Mouse (Mus musculus) cortical plate, adult 2 months (tissue): ENCODE data around the gene Arhgef7. TPM values are rescaled to one million over a fixed set of nuclear protein-coding genes. Genes with fewer than 3 reads are reported as not detected.
A peak's percentile ranks its signal among the peaks of the same experiment; 100 is the strongest.

Experiments
- H3K27ac ChIP-seq: fragments of 200-500 bp; 2 replicates; pipeline ENCODE4 v1.5.1; 2012; ENCODE audit warnings: low read length, control low read depth, inconsistent platforms; ENCODE audit not compliant: insufficient read depth
- H3K4me1 ChIP-seq: fragments of 200-500 bp; 2 replicates; pipeline ENCODE4 v1.6.1; 2011; ENCODE audit warnings: low read length; ENCODE audit not compliant: control insufficient read depth, insufficient read depth
- H3K4me3 ChIP-seq: fragments of 200-500 bp; 2 replicates; pipeline ENCODE4 v1.5.1; 2011; ENCODE audit warnings: mild to moderate bottlenecking, low read length, control low read depth; ENCODE audit not compliant: insufficient read depth
- CTCF ChIP-seq: fragments of 200-500 bp; IDR thresholded peaks from 2 replicates; pipeline ENCODE4 v1.5.1; 2011; ENCODE audit warnings: mild to moderate bottlenecking, control low read depth, low read length; ENCODE audit not compliant: insufficient read depth; ENCODE audit errors: extremely low read depth
- POLR2A ChIP-seq: fragments of 200-500 bp; IDR thresholded peaks from 2 replicates; pipeline ENCODE4 v1.6.1; 2011; ENCODE audit warnings: mild to moderate bottlenecking, low read length, control low read depth; ENCODE audit not compliant: insufficient read depth; ENCODE audit errors: extremely low read depth
- polyA plus RNA-seq: library from polyadenylated mRNA; depleted of rRNA; stranded (reverse); fragments of >200 nt; gene quantifications from 2 replicates; pipeline ENCODE4 v1.2.3, GENCODE M21; 2012

The Arhgef7 gene
- polyA plus RNA-seq, 1 experiment = 71.1 TPM

DNA sequence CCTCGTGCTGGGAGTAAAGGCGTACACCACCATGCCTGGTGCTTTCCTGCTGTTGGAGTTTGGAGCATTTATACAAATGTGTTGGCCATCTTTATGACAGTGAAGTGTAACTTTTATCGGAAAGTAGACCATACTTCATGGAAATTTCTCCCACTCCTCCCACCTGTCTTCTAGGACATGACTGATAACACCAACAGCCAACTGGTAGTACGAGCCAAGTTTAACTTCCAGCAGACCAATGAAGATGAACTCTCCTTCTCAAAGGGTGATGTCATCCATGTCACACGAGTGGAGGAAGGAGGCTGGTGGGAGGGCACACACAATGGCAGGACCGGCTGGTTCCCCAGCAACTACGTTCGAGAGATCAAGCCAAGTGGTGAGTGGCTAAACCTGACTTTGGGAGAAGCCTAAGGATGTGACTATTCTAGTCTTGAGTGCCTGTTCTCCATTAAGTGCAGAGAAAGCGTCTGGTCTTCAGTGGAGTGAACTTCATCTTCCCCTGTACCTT lies 58.1 kb downstream of the Arhgef7 start:
- TF ChIP-seq POLR2A (no peak), CTCF (no peak)
- H3K4me3 ChIP-seq = no peak overlapping the region
- peaks cover 20% of the 10 kb centered on the region for H3K4me1 ChIP-seq
- no peak overlapping the region for H3K27ac ChIP-seq

GRCm38 (mm10) chr8:11788252-11788651 lies 60.7 kb downstream of the Arhgef7 start:
- peaks cover 15% of the 10 kb centered on the region for H3K4me1 ChIP-seq
- no peak overlapping the region for H3K27ac ChIP-seq
- H3K4me3 ChIP-seq = no peak overlapping the region
- TF ChIP-seq POLR2A (no peak), CTCF (peak; percentile 39)

DNA sequence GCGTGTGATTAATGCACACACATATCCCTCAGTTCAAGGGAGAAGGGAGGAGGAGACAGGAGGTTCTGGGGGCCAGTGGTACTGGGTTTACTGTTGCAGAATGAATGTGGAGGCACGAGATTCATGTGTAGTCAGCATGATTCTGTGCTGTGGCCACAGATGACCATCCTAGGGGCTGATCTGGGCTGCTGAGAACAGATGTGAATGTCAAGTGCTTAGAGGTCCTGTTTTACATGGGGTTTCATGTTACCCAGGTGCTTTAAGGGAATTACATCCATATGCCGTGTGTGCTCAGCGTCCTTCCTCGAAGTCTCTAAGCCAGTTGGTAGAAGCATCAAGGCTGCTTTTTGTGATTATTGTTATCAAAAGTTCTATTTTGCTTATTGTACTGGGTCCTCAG lies 61.6 kb downstream of the Arhgef7 start:
- Histone ChIP-seq H3K4me3 (no peak overlapping the region), H3K4me1 (peaks cover 9% of the 10 kb centered on the region), H3K27ac (no peak overlapping the region)
- TF ChIP-seq POLR2A (no peak), CTCF (no peak)

- TF ChIP-seq CTCF = no peak
- TF ChIP-seq POLR2A = no peak
- Histone ChIP-seq H3K4me1 (peaks cover 27% of the 10 kb centered on the region), H3K27ac (no peak overlapping the region), H3K4me3 (no peak overlapping the region)
Observed at GRCm38 (mm10) chr8:11794956-11795355, 67.4 kb downstream of the Arhgef7 start.

- no peak overlapping the region for H3K27ac ChIP-seq
- no peak overlapping the region for H3K4me3 ChIP-seq
- H3K4me1 ChIP-seq = peaks cover 20% of the 10 kb centered on the region
- TF ChIP-seq POLR2A (no peak), CTCF (no peak)
Observed at GRCm38 (mm10) chr8:11797128-11797527, 69.6 kb downstream of the Arhgef7 start.

- TF ChIP-seq CTCF (no peak), POLR2A (no peak)
- Histone ChIP-seq H3K4me1 (peaks cover 20% of the 10 kb centered on the region), H3K27ac (no peak overlapping the region), H3K4me3 (no peak overlapping the region)
Observed at GRCm38 (mm10) chr8:11797729-11798479, 70.4 kb downstream of the Arhgef7 start.

DNA sequence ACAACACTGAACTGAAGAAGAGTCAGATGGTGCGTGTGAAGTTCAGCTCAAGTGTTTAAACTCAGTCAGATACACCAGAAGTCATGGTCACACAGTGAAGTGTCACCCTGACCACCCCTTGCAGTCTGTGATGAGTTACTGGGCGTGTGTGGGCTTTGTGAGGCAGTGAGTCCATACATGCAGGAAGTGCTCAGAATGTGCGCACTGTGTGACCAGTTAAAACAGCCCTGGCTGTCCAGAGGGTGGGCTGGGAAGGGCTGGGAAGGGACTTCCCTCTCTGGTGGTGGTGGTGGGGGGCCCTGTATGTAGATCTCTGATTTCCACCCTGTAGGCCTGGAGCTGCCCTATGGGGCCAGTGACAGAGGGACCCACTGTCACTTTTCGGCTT lies 71.0 kb downstream of the Arhgef7 start:
- no peak overlapping the region for H3K4me3 ChIP-seq
- TF ChIP-seq POLR2A (no peak), CTCF (no peak)
- H3K27ac ChIP-seq = no peak overlapping the region
- H3K4me1 ChIP-seq = peaks cover 20% of the 10 kb centered on the region

DNA sequence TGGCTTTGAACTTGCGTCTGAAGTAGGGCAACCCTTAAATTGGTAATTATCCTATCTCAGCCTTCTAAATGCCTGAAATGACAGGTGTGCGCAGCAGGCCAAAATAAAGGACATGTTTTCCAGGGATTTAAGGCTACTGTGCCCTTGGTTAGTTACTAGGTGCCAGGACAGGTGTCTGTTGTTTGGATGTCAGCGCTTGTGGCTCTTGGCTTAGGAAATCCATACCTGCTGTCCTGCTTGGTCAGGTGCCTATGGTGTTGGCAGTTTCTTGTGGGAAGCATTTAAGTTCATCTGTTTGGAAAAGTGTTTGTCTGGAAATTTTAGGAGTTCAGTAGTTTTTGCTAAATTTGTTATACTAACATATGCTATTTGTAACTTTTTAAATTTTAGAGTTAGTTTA lies 71.6 kb downstream of the Arhgef7 start:
- Histone ChIP-seq H3K4me1 (peaks cover 20% of the 10 kb centered on the region), H3K4me3 (no peak overlapping the region), H3K27ac (no peak overlapping the region)
- TF ChIP-seq POLR2A (no peak), CTCF (no peak)

GRCm38 (mm10) chr8:11800481-11800880 lies 73.0 kb downstream of the Arhgef7 start:
- peaks cover 13% of the 10 kb centered on the region for H3K4me1 ChIP-seq
- no peak overlapping the region for H3K27ac ChIP-seq
- no peak overlapping the region for H3K4me3 ChIP-seq
- TF ChIP-seq CTCF (no peak), POLR2A (no peak)

- TF ChIP-seq POLR2A (no peak), CTCF (no peak)
- no peak overlapping the region for H3K27ac ChIP-seq
- H3K4me3 ChIP-seq = no peak overlapping the region
- H3K4me1 ChIP-seq = peaks cover 10% of the 10 kb centered on the region
Observed at GRCm38 (mm10) chr8:11801571-11801970, 74.0 kb downstream of the Arhgef7 start.

DNA sequence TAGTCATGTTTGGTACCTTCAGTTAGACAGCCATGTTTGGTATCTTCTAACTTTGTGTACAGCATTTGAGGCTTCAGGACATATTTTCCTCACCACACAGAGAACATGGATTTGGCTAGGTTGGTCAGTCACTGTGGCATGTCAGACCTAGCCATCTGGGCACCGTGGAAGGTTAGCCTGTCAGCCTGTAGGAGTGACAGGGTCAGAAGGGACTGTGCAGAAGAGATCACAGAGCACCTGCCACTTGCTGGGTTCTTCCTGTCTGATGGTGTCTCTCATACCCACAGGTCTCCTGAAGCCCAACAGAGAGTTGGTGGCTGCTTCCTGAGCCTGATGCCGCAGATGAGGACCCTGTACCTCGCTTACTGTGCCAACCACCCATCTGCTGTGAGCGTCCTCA lies 77.4 kb downstream of the Arhgef7 start:
- no peaks in the 10 kb centered on the region; the same call in 1 of the 2 replicates for H3K4me1 ChIP-seq
- no peak overlapping the region for H3K27ac ChIP-seq
- no peak overlapping the region for H3K4me3 ChIP-seq
- TF ChIP-seq POLR2A (no peak), CTCF (no peak)
